Mouse (Mus musculus) lung, adult 2 months (tissue): ENCODE measurements around the gene Psg25.

Experiments used
- CTCF ChIP-seq: fragments of 200-500 bp; IDR thresholded peaks from 2 replicates; pipeline ENCODE4 v1.5.1; 2011; ENCODE audit warnings: mild to moderate bottlenecking, low read length, control low read depth; ENCODE audit not compliant: insufficient read depth
- POLR2A ChIP-seq: fragments of 200-500 bp; IDR thresholded peaks from 2 replicates; pipeline ENCODE4 v1.6.1; 2011; ENCODE audit warnings: low read depth, mild to moderate bottlenecking, control low read depth, low read length, borderline replicate concordance; ENCODE audit errors: extremely low read depth

GRCm38 (mm10) chr7:18524668-18525067 is 7.4 kb downstream of the Psg25 start:
- TF ChIP-seq CTCF: no peak
- TF ChIP-seq POLR2A: no peak
